Mouse (Mus musculus) splenic B cell, adult 2 months (primary cell): ENCODE results near the gene Nxnl1.
"Not testable (repeated sequence)": the region's sequence is repeated elsewhere in the genome, so short reads cannot be mapped to it uniquely, and the experiment has no call there.

Experiments
- DNase-seq: peaks from one replicate; pipeline ENCODE4 v3.0.0-alpha.2; 2011; ENCODE audit warnings: low read depth, low spot score
- H3K27me3 ChIP-seq: 2 replicates; pipeline ENCODE4 v1.6.1; 2012; ENCODE audit warnings: mild to moderate bottlenecking, low read length, moderate library complexity, mixed read lengths; ENCODE audit not compliant: control insufficient read depth, poor library complexity, insufficient read depth, severe bottlenecking
- H3K36me3 ChIP-seq: 2 replicates; pipeline ENCODE4 v1.6.1; 2012; ENCODE audit warnings: mild to moderate bottlenecking, low read length, moderate library complexity, mixed read lengths; ENCODE audit not compliant: control insufficient read depth, poor library complexity, insufficient read depth, severe bottlenecking

The Nxnl1 gene

DNA sequence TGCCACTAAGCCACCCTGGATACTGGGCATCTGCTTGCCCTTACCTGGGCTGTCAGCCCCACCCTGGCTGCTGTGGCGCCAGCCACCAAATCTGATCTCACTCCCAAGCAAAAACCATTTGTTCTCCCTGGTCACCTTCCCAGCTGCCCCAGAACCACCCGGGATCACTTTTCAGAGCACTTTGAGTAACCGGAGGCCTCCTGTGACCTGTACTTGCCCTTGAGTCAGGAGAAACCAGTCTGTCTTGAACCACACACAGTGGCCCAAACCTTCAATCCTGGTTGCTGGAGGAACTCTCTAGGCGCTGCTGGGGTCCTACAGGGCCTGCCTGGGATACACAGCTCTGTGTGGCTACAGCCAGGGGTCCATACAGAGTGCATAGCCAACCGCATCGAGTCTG, 13.6 kb downstream of the Nxnl1 start:
- Histone ChIP-seq H3K27me3 (no peaks in the 10 kb centered on the region), H3K36me3 (peaks cover 1% of the 10 kb centered on the region)
- no peak for DNase-seq

DNA sequence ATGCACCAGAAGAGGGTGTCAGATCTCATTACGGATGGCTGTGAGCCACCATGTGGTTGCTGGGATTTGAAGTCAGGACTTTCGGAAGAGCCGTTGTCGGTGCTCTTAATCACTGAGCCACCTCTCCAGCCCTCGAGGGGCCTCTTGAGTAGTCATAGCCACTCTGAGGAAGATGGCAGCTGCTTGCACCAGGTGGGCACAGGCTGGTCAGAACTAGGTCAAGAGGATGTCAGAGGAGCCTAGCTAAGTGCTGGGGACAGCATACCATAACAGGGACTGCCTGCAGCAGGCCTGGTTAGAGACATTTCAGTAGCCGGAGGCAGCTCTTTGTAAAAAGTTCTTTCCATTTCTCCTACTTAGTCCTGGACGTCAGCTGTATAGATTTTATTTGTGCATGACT, 15.6 kb downstream of the Nxnl1 start:
- Histone ChIP-seq H3K36me3 (peaks cover 5% of the 10 kb centered on the region), H3K27me3 (no peaks in the 10 kb centered on the region)
- no peak for DNase-seq

DNA sequence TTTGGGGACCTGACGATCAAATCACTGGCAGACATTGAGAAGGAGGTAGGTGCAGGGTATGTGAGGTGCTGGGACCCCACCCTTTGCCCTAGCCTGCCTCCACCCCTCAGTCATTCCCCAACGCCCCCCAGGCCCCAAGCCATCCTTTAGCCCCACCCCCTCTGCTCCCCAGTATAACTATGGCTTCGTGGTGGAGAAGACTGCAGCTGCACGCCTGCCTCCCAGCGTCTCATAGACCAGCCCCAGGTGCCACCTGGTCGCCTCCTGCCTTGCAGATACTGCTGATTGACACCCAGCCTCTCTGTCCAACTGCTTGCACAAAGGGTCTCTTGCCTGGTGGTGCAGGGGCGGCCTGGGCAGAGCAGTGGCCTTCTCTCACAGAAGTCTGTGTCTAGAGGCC, 18.8 kb downstream of the Nxnl1 start:
- no peak for DNase-seq
- Histone ChIP-seq H3K27me3 (no peaks in the 10 kb centered on the region), H3K36me3 (peaks cover 9% of the 10 kb centered on the region)

DNA sequence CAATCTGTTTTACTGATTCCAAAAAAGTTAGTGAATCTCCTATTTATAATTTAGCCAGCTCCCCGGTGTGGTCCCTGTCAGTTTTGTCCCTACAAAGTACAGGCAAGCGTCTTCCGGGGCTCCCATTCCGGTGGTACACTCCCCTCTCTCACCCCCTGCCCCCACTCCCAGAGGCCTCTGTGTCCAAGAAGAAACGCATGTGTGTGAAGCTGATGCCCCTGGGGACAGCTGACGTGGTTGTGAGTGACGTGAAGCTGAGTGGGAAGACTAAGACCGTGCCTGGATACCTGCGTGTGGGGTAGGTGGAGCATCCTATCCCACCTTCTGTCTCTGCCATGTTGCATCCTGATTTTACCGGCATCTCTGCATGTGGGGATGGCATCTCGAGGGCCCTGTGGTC, 21.3 kb downstream of the Nxnl1 start:
- H3K27me3 ChIP-seq, result no peaks in the 10 kb centered on the region
- no peak for DNase-seq
- peaks cover 9% of the 10 kb centered on the region for H3K36me3 ChIP-seq

DNA sequence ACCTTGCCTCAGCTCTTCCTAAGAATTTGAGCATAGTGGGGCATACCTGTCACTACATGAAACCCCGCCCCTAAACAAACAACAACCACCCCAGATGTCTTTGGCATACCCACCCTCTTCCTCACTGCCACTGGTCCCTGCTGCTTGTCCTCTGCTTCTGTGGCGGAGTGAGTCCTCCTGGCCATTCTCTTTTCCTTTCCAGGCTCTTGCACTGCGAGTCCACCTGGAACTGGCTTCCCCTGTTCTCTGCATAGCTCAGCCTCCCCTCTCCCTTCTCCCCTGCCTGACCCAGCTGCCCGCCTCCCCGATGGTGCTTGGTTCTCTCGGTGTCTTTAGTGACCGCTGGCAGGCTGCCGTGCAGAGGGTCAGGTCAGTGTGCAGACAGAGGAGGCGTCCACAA, 22.6 kb downstream of the Nxnl1 start:
- peaks cover 9% of the 10 kb centered on the region for H3K36me3 ChIP-seq
- no peak for DNase-seq
- H3K27me3 ChIP-seq, result no peaks in the 10 kb centered on the region

DNA sequence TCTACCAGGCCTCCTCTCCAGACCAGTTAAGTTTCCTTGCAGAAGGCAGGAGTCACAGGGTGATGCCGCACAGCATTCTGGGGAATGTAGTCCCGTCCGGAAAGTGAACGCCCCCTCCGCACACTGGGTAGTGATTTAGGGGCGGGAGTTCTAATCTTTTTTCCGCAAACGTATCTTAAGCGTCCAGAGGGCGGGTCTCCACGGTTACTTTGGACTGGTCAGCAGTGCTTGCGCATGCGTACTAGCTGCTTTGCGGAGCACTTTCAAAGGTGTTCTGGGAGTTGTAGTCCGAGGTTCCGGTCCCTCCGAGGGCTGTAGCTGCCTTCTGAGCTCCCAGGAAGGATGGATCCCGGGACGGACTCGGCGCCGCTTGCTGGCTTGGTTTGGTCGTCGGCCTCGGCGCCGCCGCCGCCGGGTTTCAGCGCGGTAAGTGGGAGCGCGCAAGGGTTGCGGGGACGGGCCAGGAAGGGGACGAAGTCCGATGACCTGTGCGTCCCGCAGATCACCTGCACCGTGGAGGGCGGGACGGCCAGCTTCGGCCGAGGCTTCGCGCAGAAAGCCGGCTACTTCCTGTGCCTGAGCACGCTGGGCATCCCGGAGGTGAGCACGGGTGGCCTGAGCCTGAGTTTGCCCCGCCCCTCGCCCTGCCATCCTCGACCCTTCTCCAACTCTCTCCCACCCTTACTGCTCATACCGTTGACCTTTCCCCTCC, 23.6 kb downstream of the Nxnl1 start, which contains the start of gene Mvb12a:
Gene Mvb12a (plus strand): TSS at position 291 of the 712 bp plus-strand sequence.
- peak; percentile 99 for DNase-seq
- H3K36me3 ChIP-seq, result peaks cover 7% of the 10 kb centered on the region
- no peaks in the 10 kb centered on the region for H3K27me3 ChIP-seq

DNA sequence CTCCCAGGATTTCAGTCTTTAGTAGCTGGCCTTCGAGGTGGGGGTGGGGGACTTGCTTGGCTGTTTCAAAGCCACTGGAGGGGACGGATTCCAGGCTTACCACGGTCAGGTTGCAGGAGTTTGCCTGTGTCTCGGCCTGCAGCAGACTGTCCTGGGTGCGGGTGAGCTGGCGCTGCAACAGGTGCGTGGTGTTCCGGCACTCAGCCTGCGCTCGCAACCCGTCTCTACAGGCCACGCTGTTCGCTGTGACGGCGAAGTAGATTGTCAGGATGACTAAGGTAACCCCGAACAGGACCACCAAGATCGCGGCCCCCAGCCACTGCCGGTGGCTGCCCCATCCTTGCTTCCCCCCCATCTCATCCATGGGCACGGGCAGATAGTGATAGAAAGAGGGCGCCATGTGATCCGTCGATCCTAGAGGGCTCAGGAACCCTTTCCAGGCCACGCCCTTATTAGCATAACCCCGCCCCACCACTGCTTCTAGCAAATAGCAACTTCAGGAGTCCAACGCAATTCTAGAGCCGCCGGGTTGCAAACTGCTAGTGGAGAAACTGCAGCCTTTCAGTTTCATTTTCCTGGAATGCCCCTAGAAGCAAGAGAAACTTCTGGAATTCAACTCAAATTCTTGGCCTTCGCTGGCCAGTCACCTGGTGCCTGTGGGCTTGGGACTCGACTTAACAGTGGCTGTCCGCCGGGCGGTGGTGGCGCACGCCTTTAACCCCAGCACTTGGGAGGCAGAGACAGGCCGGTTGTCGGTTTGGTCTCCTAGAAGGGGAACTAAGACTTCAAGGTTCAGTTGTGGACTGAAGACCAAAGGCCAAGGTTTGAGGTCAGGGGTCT, 29.2 kb downstream of the Nxnl1 start, which contains the start of gene Bst2:
Gene Bst2 (minus strand): TSS at position 429 of the 840 bp plus-strand sequence.
- peak; percentile 91 for DNase-seq
- no peaks in the 10 kb centered on the region for H3K27me3 ChIP-seq
- no peaks in the 10 kb centered on the region for H3K36me3 ChIP-seq

DNA sequence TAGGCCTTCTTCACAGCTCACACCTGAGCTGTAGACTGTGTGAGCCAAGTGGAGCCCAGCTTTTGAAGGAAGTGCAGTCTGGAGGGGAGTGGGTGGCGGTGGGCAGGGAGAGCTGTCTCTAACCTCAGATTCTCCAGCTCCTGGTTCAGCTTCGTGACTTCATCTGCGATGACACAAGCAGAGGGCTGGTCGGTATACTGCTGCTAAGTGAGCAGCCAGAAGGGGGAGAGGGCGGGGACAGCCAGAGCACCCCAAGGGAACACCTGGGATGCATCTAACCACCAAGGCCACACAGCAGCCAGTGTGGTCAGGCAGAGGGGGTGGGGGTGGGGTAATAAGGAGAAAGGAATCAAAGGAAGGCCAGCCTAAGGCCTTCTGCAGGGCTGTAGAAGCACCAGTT, 30.7 kb downstream of the Nxnl1 start:
- H3K36me3 ChIP-seq, result no peaks in the 10 kb centered on the region
- DNase-seq, result peak; percentile 28
- no peaks in the 10 kb centered on the region for H3K27me3 ChIP-seq

DNA sequence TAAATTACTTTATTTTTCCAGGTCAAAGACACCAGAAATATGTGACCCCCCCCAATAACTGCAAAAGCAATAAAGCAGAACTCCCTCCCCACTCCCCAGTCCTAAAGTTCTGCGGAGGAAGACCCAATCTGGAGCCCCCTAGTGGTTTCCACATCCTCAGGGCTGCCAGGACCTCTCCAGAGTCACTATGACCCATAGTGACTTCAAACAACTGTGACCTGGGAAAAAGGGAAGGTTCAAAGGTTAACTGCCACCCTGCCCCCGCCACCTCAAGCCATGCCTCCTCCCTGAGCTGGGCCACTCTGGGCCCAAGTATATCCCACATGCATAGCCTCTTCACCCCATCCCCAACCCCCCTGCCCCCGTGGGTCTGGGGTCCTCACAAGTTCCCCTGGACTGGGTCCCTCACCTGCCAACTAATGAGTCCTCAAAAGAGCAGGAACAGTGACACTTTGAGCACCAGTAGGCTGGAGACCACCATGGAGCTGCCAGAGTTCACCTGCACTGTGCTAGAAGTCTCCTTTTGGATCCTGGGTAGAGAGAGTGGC, 32.1 kb downstream of the Nxnl1 start:
- Histone ChIP-seq H3K36me3 (no peaks in the 10 kb centered on the region), H3K27me3 (no peaks in the 10 kb centered on the region)
- no peak for DNase-seq

DNA sequence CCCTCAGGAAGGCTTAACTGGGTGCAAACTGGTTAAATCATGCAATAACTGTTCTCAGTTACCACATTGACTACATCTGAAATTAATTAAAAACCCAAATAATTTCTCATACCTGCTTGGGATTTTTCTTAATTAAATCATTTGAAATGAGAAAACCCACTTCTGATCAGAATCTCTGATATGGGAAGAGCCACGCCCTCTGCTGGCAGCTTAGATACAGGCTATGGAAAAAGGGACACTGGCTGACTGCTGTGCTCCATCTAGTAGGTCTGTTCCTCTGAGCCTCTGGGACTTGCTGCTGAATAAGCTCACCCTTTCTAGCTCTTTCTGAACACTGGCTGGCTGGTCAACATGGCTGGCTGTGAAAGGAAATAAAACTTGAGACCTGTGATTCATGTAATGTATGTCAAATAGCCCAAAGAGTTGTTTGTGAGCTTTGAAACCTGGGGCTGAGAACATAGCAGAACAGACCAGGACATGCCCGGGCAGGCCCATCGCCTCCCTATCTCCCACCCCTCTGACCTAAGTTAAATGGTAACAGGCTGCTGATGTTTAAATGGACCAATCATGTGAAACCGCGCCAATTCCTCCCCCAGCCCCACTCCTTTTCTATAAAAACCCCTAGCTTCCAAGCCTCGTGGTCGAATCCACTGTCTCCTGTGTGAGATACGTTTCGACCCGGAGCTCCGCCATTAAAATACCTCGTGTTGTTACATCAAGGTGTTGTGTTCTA, 35.5 kb downstream of the Nxnl1 start:
- peak; percentile 64 for DNase-seq

DNA sequence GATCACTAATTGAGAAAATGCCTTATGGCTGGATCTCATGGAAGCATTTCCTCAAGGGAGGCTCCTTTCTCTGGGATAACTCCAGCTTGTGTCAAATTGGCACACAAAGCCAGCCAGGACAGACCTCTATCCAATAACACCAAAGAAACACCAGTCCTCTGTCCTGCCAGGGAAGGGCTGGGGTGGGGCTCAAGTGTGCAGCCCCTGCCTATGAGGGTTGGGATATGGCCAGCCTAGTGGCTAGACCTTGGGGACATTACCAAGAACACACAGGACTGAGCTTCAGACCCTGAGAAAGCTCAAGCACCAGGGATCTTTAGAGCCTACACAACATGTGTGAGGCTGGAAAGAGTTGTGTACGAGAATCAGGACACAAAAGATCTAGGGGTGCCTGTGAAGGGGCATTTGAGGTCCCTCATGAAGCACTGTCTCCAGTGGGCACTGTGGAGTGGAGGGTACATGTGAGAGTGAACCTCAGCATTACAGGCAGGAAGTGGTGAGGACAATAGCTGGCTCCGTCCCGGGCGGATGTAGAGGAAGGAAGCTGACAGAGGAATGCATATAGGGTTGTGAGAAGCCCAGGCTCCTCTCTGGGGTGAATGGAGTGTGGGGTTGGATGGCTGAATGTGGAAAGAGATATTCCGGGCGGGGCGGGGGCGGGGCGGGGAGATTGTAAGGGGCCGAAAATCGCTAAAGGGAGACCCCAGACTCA, 37.9 kb downstream of the Nxnl1 start:
- no peak for DNase-seq
- Histone ChIP-seq H3K36me3 (no peaks in the 10 kb centered on the region), H3K27me3 (no peaks in the 10 kb centered on the region)

More for the DNA sequence above, 35.5 kb downstream of the Nxnl1 start:
- H3K27me3 ChIP-seq, H3K36me3 ChIP-seq: not testable (repeated sequence)

DNA sequence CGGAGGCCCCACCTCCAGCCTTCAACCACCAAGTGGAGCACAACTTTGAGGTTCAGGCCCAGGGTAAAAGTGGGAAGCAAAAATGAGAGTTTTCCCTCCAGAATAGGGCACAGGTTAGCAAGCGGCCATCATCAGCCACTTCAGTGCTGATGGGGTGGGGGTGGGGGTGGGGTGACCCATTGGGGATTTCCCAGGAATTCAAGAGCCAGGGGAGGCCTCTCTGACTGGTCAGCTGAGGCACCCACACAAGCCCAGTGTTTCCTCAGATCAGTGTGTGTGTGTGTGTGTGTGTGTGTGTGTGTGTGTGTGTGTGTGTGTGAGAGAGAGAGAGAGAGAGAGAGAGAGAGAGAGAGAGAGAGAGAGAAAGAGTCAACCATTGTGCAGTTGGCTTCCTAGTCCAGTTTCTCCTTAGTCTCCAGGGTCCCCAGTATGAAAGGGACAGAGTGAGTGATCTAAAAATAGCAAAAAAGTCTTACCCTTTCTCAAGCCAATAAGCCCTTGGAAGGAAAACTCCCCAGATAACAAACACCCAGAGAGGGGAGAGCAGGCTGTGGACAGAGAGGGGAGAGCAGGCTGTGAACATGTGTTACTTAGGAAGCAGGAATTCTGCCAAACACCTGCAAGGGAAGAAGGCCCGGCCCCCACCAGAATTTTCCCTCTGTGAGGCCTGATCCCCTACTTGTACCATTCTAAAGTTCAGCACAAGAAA, 39.1 kb downstream of the Nxnl1 start:
- no peaks in the 10 kb centered on the region for H3K36me3 ChIP-seq
- DNase-seq, result no peak
- H3K27me3 ChIP-seq, result no peaks in the 10 kb centered on the region

DNA sequence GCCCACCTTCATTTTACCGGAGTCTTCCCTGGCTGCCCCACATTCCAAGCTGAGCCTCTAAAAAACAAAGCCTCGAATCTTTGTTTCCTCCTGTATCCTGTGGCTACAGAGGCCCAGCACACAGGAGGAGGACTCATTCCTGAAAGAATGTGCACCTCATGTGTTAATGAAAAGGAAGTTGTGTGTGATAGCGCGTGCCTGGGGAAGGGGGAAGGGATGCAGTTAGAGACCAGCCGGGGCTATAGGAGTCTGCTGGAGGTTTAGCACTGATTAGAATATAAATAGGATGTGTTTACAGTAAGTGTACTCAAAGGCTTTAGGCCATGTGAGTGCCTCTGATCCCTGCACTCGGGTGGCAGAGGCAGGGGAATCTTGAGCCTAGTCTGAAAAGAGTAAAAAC, 40.1 kb downstream of the Nxnl1 start:
- no peaks in the 10 kb centered on the region for H3K27me3 ChIP-seq
- DNase-seq, result no peak
- no peaks in the 10 kb centered on the region for H3K36me3 ChIP-seq
